Mouse (Mus musculus) hindbrain, embryonic 12.5 days (tissue): Measurements from ENCODE around the gene Edem1. TPM values are rescaled to one million over a fixed set of nuclear protein-coding genes. Genes with fewer than 3 reads are reported as not detected.
A peak's percentile ranks its signal among the peaks of the same experiment; 100 is the strongest.
"Not testable (repeated sequence)": the region's sequence is repeated elsewhere in the genome, so short reads cannot be mapped to it uniquely, and the experiment has no call there.

Experiments
- ATAC-seq: fragments of 200-750 bp; cut with Nextera tagmentation; 2 replicates; pipeline ENCODE4 v1.8.0; 2017; ENCODE audit warnings: moderate TSS enrichment; ENCODE audit not compliant: low FRiP score
- H3K27ac ChIP-seq: fragments of 300-500 bp; sonication (generic); 2 replicates; pipeline ENCODE4 v1.5.1; 2016; ENCODE audit warnings: mild to moderate bottlenecking
- H3K27me3 ChIP-seq: fragments of 300-500 bp; sonication (generic); 2 replicates; pipeline ENCODE4 v1.6.1; 2016; ENCODE audit warnings: mild to moderate bottlenecking
- H3K36me3 ChIP-seq: fragments of 300-500 bp; sonication (generic); 2 replicates; pipeline ENCODE4 v1.6.1; 2016; ENCODE audit warnings: mild to moderate bottlenecking
- H3K4me1 ChIP-seq: fragments of 300-500 bp; sonication (generic); 2 replicates; pipeline ENCODE4 v1.6.1; 2016
- H3K4me2 ChIP-seq: fragments of 300-500 bp; sonication (generic); replicated peaks from 2 replicates; pipeline ENCODE4 v1.6.1; 2016; ENCODE audit warnings: mild to moderate bottlenecking
- H3K4me3 ChIP-seq: fragments of 300-500 bp; sonication (generic); 2 replicates; pipeline ENCODE4 v1.5.1; 2016; ENCODE audit warnings: mild to moderate bottlenecking
- H3K9ac ChIP-seq: fragments of 300-500 bp; sonication (generic); 2 replicates; pipeline ENCODE4 v1.6.1; 2016; ENCODE audit warnings: mild to moderate bottlenecking, moderate library complexity
- H3K9me3 ChIP-seq: fragments of 300-500 bp; sonication (generic); replicated peaks from 2 replicates; pipeline ENCODE4 v1.6.1; 2016; ENCODE audit warnings: mild to moderate bottlenecking
- WGBS: fragments of 180-500 bp; shearing (Covaris S2); methylation state at CpG from one replicate; pipeline ENCODE4 v1.1.7; 2016; 5-methylcytosine and 5-hydroxymethylcytosine counted together
- polyA plus RNA-seq: library from polyadenylated mRNA; unstranded; fragments of >200 nt; fragmentation: Nextera tagmentation; extraction: Ambion mirVana; gene quantifications from 2 replicates; pipeline ENCODE4 v1.2.1, GENCODE M21; 2016

Gene Edem1
- polyA plus RNA-seq, 1 experiment from 2014 or later, result 18.5 TPM

- ATAC-seq, result no peak
- no peak overlapping the region for H3K27ac ChIP-seq
- 92% methylated on average over 1 of the region's 1 CpGs for WGBS
Measured at GRCm38 (mm10) chr6:108861226-108861625, 32.8 kb downstream of the Edem1 start.

GRCm38 (mm10) chr6:108862548-108862947 lies 34.1 kb downstream of the Edem1 start:
- H3K27me3 ChIP-seq, result no peaks in the 10 kb centered on the region
- ATAC-seq, result 0 out of 2 replicates have a peak, but pooled peaks have one; percentile 22
- H3K4me2 ChIP-seq, result no peak overlapping the region
- H3K4me3 ChIP-seq, result no peak overlapping the region
- peaks cover 6% of the 10 kb centered on the region for H3K9me3 ChIP-seq
- H3K9ac ChIP-seq, result no peak overlapping the region
- H3K36me3 ChIP-seq, result 0 out of 2 replicates have a peak, but pooled peaks cover 4% of the 10 kb centered on the region
- H3K27ac ChIP-seq, result no peak overlapping the region
- WGBS, result 88% methylated on average over 2 of the region's 2 CpGs
- no peaks in the 10 kb centered on the region for H3K4me1 ChIP-seq

More at GRCm38 (mm10) chr6:108861226-108861625, 32.8 kb downstream of the Edem1 start:
- Histone ChIP-seq H3K27me3 (no peaks in the 10 kb centered on the region), H3K4me1 (no peaks in the 10 kb centered on the region), H3K4me3 (no peak overlapping the region), H3K9me3 (peaks cover 6% of the 10 kb centered on the region), H3K4me2 (no peak overlapping the region), H3K36me3 (peaks cover 10% of the 10 kb centered on the region), H3K9ac (no peak overlapping the region)

- H3K9me3 ChIP-seq, result peaks cover 6% of the 10 kb centered on the region
- H3K36me3 ChIP-seq, result 0 out of 2 replicates have a peak, but pooled peaks cover 4% of the 10 kb centered on the region
- no peak for ATAC-seq
- H3K9ac ChIP-seq, result no peak overlapping the region
- 89% methylated on average over 5 of the region's 5 CpGs for WGBS
- H3K4me3 ChIP-seq, result no peak overlapping the region
- H3K4me2 ChIP-seq, result no peak overlapping the region
- H3K4me1 ChIP-seq, result no peaks in the 10 kb centered on the region
- H3K27me3 ChIP-seq, result no peaks in the 10 kb centered on the region
- no peak overlapping the region for H3K27ac ChIP-seq
Measured at GRCm38 (mm10) chr6:108866317-108866716, 37.9 kb downstream of the Edem1 start.

GRCm38 (mm10) chr6:108869031-108869430 lies 40.6 kb downstream of the Edem1 start:
- not testable (repeated sequence) for H3K9ac ChIP-seq, H3K4me2 ChIP-seq, H3K27me3 ChIP-seq, ATAC-seq, H3K27ac ChIP-seq, H3K4me3 ChIP-seq, H3K4me1 ChIP-seq, H3K36me3 ChIP-seq, H3K9me3 ChIP-seq
- 54% methylated on average over 2 of the region's 2 CpGs for WGBS

- ATAC-seq, result no peak
- no peak overlapping the region for H3K4me2 ChIP-seq
- no peaks in the 10 kb centered on the region for H3K4me1 ChIP-seq
- no peak overlapping the region for H3K27ac ChIP-seq
- H3K4me3 ChIP-seq, result no peak overlapping the region
- no peaks in the 10 kb centered on the region for H3K27me3 ChIP-seq
- no peaks in the 10 kb centered on the region for H3K36me3 ChIP-seq
- no peaks in the 10 kb centered on the region for H3K9me3 ChIP-seq
- WGBS, result 83% methylated on average over 2 of the region's 2 CpGs
- H3K9ac ChIP-seq, result no peak overlapping the region
Measured at GRCm38 (mm10) chr6:108870421-108870820, 42.0 kb downstream of the Edem1 start.

- H3K27ac ChIP-seq, result no peak overlapping the region
- H3K4me2 ChIP-seq, result no peak overlapping the region
- no peaks in the 10 kb centered on the region for H3K27me3 ChIP-seq
- no peaks in the 10 kb centered on the region for H3K36me3 ChIP-seq
- H3K9me3 ChIP-seq, result no peaks in the 10 kb centered on the region
- no peak overlapping the region for H3K4me3 ChIP-seq
- 92% methylated on average over 4 of the region's 4 CpGs for WGBS
- no peak overlapping the region for H3K9ac ChIP-seq
- no peaks in the 10 kb centered on the region; the same call in 1 of the 2 replicates for H3K4me1 ChIP-seq
- no peak for ATAC-seq
Measured at GRCm38 (mm10) chr6:108871251-108871650, 42.8 kb downstream of the Edem1 start.

- WGBS, result 85% methylated on average over 1 of the region's 1 CpGs
- no peak for ATAC-seq
- no peak overlapping the region for H3K4me2 ChIP-seq
Measured at GRCm38 (mm10) chr6:108875344-108875743, 46.9 kb downstream of the Edem1 start.

GRCm38 (mm10) chr6:108876052-108876451 lies 47.6 kb downstream of the Edem1 start:
- peak; percentile 84 for ATAC-seq
- Histone ChIP-seq H3K9me3 (no peaks in the 10 kb centered on the region), H3K9ac (no peak overlapping the region), H3K4me2 (0 out of 2 replicates have a peak overlapping the region, but pooled peaks have one; percentile 19), H3K27me3 (no peaks in the 10 kb centered on the region), H3K36me3 (no peaks in the 10 kb centered on the region), H3K4me1 (peaks cover 4% of the 10 kb centered on the region; the same call in 1 of the 2 replicates), H3K4me3 (no peak overlapping the region), H3K27ac (no peak overlapping the region)
- 27% methylated on average over 5 of the region's 5 CpGs for WGBS

More at GRCm38 (mm10) chr6:108875344-108875743, 46.9 kb downstream of the Edem1 start:
- H3K27me3 ChIP-seq, result no peaks in the 10 kb centered on the region
- no peak overlapping the region for H3K27ac ChIP-seq
- H3K4me1 ChIP-seq, result peaks cover 4% of the 10 kb centered on the region; the same call in 1 of the 2 replicates
- no peak overlapping the region for H3K9ac ChIP-seq
- no peak overlapping the region for H3K4me3 ChIP-seq
- no peaks in the 10 kb centered on the region for H3K9me3 ChIP-seq
- H3K36me3 ChIP-seq, result no peaks in the 10 kb centered on the region

GRCm38 (mm10) chr6:108876486-108876885 lies 48.0 kb downstream of the Edem1 start:
- Histone ChIP-seq H3K36me3 (no peaks in the 10 kb centered on the region), H3K4me2 (no peak overlapping the region), H3K4me3 (no peak overlapping the region), H3K9me3 (no peaks in the 10 kb centered on the region), H3K4me1 (peaks cover 4% of the 10 kb centered on the region; the same call in 1 of the 2 replicates), H3K9ac (no peak overlapping the region), H3K27ac (no peak overlapping the region), H3K27me3 (no peaks in the 10 kb centered on the region)
- WGBS, result 33% methylated on average over 2 of the region's 2 CpGs
- ATAC-seq, result no peak

- Histone ChIP-seq H3K4me3 (no peak overlapping the region), H3K9me3 (no peaks in the 10 kb centered on the region), H3K9ac (no peak overlapping the region), H3K4me2 (no peak overlapping the region), H3K27me3 (no peaks in the 10 kb centered on the region), H3K4me1 (peaks cover 4% of the 10 kb centered on the region; the same call in 1 of the 2 replicates), H3K27ac (no peak overlapping the region), H3K36me3 (no peaks in the 10 kb centered on the region)
- WGBS, result 82% methylated on average over 4 of the region's 4 CpGs
- no peak for ATAC-seq
Measured at GRCm38 (mm10) chr6:108880368-108881013, 52.0 kb downstream of the Edem1 start.

GRCm38 (mm10) chr6:108881074-108881473 lies 52.6 kb downstream of the Edem1 start:
- 94% methylated on average over 4 of the region's 4 CpGs for WGBS
- H3K4me2 ChIP-seq, result no peak overlapping the region
- no peak overlapping the region for H3K9ac ChIP-seq
- H3K4me3 ChIP-seq, result no peak overlapping the region
- no peaks in the 10 kb centered on the region for H3K27me3 ChIP-seq
- no peak for ATAC-seq
- no peak overlapping the region for H3K27ac ChIP-seq
- no peaks in the 10 kb centered on the region for H3K9me3 ChIP-seq
- no peaks in the 10 kb centered on the region for H3K36me3 ChIP-seq
- peaks cover 4% of the 10 kb centered on the region; the same call in 1 of the 2 replicates for H3K4me1 ChIP-seq

GRCm38 (mm10) chr6:108883826-108884225 lies 55.4 kb downstream of the Edem1 start:
- H3K36me3 ChIP-seq, result no peaks in the 10 kb centered on the region
- no peak overlapping the region for H3K4me3 ChIP-seq
- no peak overlapping the region for H3K4me2 ChIP-seq
- H3K9ac ChIP-seq, result no peak overlapping the region
- H3K4me1 ChIP-seq, result no peaks in the 10 kb centered on the region
- H3K9me3 ChIP-seq, result no peaks in the 10 kb centered on the region
- no peak overlapping the region for H3K27ac ChIP-seq
- no peak for ATAC-seq
- H3K27me3 ChIP-seq, result no peaks in the 10 kb centered on the region
- WGBS, result 98% methylated on average over 2 of the region's 2 CpGs

GRCm38 (mm10) chr6:108884603-108885002 lies 56.2 kb downstream of the Edem1 start:
- no peak for ATAC-seq
- no peak overlapping the region for H3K4me2 ChIP-seq
- H3K9me3 ChIP-seq, result no peaks in the 10 kb centered on the region
- no peaks in the 10 kb centered on the region for H3K27me3 ChIP-seq
- H3K4me1 ChIP-seq, result no peaks in the 10 kb centered on the region
- no peak overlapping the region for H3K27ac ChIP-seq
- WGBS, result 77% methylated on average over 5 of the region's 5 CpGs
- no peaks in the 10 kb centered on the region for H3K36me3 ChIP-seq
- no peak overlapping the region for H3K9ac ChIP-seq
- no peak overlapping the region for H3K4me3 ChIP-seq
